Mouse (Mus musculus): ENCODE measurements around the gene Entpd7. TPM values are rescaled to one million over a fixed set of nuclear protein-coding genes. Genes with fewer than 3 reads are reported as not detected.

The Entpd7 gene
- polyA plus RNA-seq, 1 experiment, result 15.2 TPM

GRCm38 (mm10) chr19:43711971-43712370, 22.5 kb downstream of the Entpd7 start:
- Histone ChIP-seq H3K4me3 (ENCODE audit: insufficient read depth, low read length) (no peak overlapping the region), H3K27ac (ENCODE audit: insufficient read depth, low read length) (no peak overlapping the region), H3K4me1 (ENCODE audit: control insufficient read depth, insufficient read depth, low read length) (no peaks in the 10 kb centered on the region)
- TF ChIP-seq POLR2A (IDR thresholded peaks at IDR 0.05; ENCODE audit: low read depth, low read length) (no peak), CTCF (IDR thresholded peaks at IDR 0.05; ENCODE audit: borderline replicate concordance, insufficient read depth, low read length) (no peak)

GRCm38 (mm10) chr19:43720061-43720460, 30.6 kb downstream of the Entpd7 start:
- no peak overlapping the region for H3K27ac ChIP-seq (ENCODE audit: insufficient read depth, low read length)
- TF ChIP-seq POLR2A (IDR thresholded peaks at IDR 0.05; ENCODE audit: low read depth, low read length) (no peak), CTCF (IDR thresholded peaks at IDR 0.05; ENCODE audit: borderline replicate concordance, insufficient read depth, low read length) (no peak)
- H3K4me1 ChIP-seq (ENCODE audit: control insufficient read depth, insufficient read depth, low read length), result no peaks in the 10 kb centered on the region
- no peak overlapping the region for H3K4me3 ChIP-seq (ENCODE audit: insufficient read depth, low read length)

- TF ChIP-seq CTCF (IDR thresholded peaks at IDR 0.05; ENCODE audit: borderline replicate concordance, insufficient read depth, low read length) (no peak), POLR2A (IDR thresholded peaks at IDR 0.05; ENCODE audit: low read depth, low read length) (no peak)
- Histone ChIP-seq H3K4me3 (ENCODE audit: insufficient read depth, low read length) (no peak overlapping the region), H3K27ac (ENCODE audit: insufficient read depth, low read length) (no peak overlapping the region), H3K4me1 (ENCODE audit: control insufficient read depth, insufficient read depth, low read length) (no peaks in the 10 kb centered on the region)
Measured at GRCm38 (mm10) chr19:43722891-43723290, 33.4 kb downstream of the Entpd7 start.

- no peak overlapping the region for H3K4me3 ChIP-seq (ENCODE audit: insufficient read depth, low read length)
- no peak overlapping the region for H3K27ac ChIP-seq (ENCODE audit: insufficient read depth, low read length)
- TF ChIP-seq CTCF (IDR thresholded peaks at IDR 0.05; ENCODE audit: borderline replicate concordance, insufficient read depth, low read length), result no peak
- TF ChIP-seq POLR2A (IDR thresholded peaks at IDR 0.05; ENCODE audit: low read depth, low read length), result no peak
- no peaks in the 10 kb centered on the region for H3K4me1 ChIP-seq (ENCODE audit: control insufficient read depth, insufficient read depth, low read length)
Measured at GRCm38 (mm10) chr19:43723501-43723900, 34.0 kb downstream of the Entpd7 start.

- Histone ChIP-seq H3K4me1 (ENCODE audit: control insufficient read depth, insufficient read depth, low read length) (no peaks in the 10 kb centered on the region), H3K27ac (ENCODE audit: insufficient read depth, low read length) (no peak overlapping the region), H3K4me3 (ENCODE audit: insufficient read depth, low read length) (no peak overlapping the region)
- TF ChIP-seq CTCF (IDR thresholded peaks at IDR 0.05; ENCODE audit: borderline replicate concordance, insufficient read depth, low read length), result no peak
- TF ChIP-seq POLR2A (IDR thresholded peaks at IDR 0.05; ENCODE audit: low read depth, low read length), result no peak
Measured at GRCm38 (mm10) chr19:43724194-43724593, 34.7 kb downstream of the Entpd7 start.

- no peaks in the 10 kb centered on the region for H3K4me1 ChIP-seq (ENCODE audit: control insufficient read depth, insufficient read depth, low read length)
- TF ChIP-seq POLR2A (IDR thresholded peaks at IDR 0.05; ENCODE audit: low read depth, low read length), result no peak
- TF ChIP-seq CTCF (IDR thresholded peaks at IDR 0.05; ENCODE audit: borderline replicate concordance, insufficient read depth, low read length), result no peak
- H3K4me3 ChIP-seq (ENCODE audit: insufficient read depth, low read length), result no peak overlapping the region
- no peak overlapping the region for H3K27ac ChIP-seq (ENCODE audit: insufficient read depth, low read length)
Measured at GRCm38 (mm10) chr19:43724821-43725220, 35.3 kb downstream of the Entpd7 start.

- H3K4me3 ChIP-seq (ENCODE audit: insufficient read depth, low read length), result no peak overlapping the region
- TF ChIP-seq POLR2A (IDR thresholded peaks at IDR 0.05; ENCODE audit: low read depth, low read length) (no peak), CTCF (IDR thresholded peaks at IDR 0.05; ENCODE audit: borderline replicate concordance, insufficient read depth, low read length) (no peak)
- no peaks in the 10 kb centered on the region for H3K4me1 ChIP-seq (ENCODE audit: control insufficient read depth, insufficient read depth, low read length)
- no peak overlapping the region for H3K27ac ChIP-seq (ENCODE audit: insufficient read depth, low read length)
Measured at GRCm38 (mm10) chr19:43726510-43727146, 37.2 kb downstream of the Entpd7 start.

- H3K4me3 ChIP-seq (ENCODE audit: insufficient read depth, low read length), result no peak overlapping the region
- TF ChIP-seq POLR2A (IDR thresholded peaks at IDR 0.05; ENCODE audit: low read depth, low read length) (no peak), CTCF (IDR thresholded peaks at IDR 0.05; ENCODE audit: borderline replicate concordance, insufficient read depth, low read length) (no peak)
- H3K4me1 ChIP-seq (ENCODE audit: control insufficient read depth, insufficient read depth, low read length), result no peaks in the 10 kb centered on the region
- no peak overlapping the region; the same call in 1 of the 2 replicates for H3K27ac ChIP-seq (ENCODE audit: insufficient read depth, low read length)
Measured at GRCm38 (mm10) chr19:43729296-43730036, 40.0 kb downstream of the Entpd7 start.

GRCm38 (mm10) chr19:43730037-43730428, 40.6 kb downstream of the Entpd7 start:
- Histone ChIP-seq H3K4me3 (ENCODE audit: insufficient read depth, low read length) (no peak overlapping the region), H3K4me1 (ENCODE audit: control insufficient read depth, insufficient read depth, low read length) (no peaks in the 10 kb centered on the region), H3K27ac (ENCODE audit: insufficient read depth, low read length) (no peak overlapping the region)
- TF ChIP-seq CTCF (IDR thresholded peaks at IDR 0.05; ENCODE audit: borderline replicate concordance, insufficient read depth, low read length) (no peak), POLR2A (IDR thresholded peaks at IDR 0.05; ENCODE audit: low read depth, low read length) (no peak)

- H3K4me3 ChIP-seq (ENCODE audit: insufficient read depth, low read length), result no peak overlapping the region
- no peak overlapping the region for H3K27ac ChIP-seq (ENCODE audit: insufficient read depth, low read length)
- no peaks in the 10 kb centered on the region for H3K4me1 ChIP-seq (ENCODE audit: control insufficient read depth, insufficient read depth, low read length)
- no peak for TF ChIP-seq CTCF (IDR thresholded peaks at IDR 0.05; ENCODE audit: borderline replicate concordance, insufficient read depth, low read length)
- no peak for TF ChIP-seq POLR2A (IDR thresholded peaks at IDR 0.05; ENCODE audit: low read depth, low read length)
Measured at GRCm38 (mm10) chr19:43731157-43731556, 41.7 kb downstream of the Entpd7 start.
